Mouse (Mus musculus) midbrain, embryonic 15.5 days (tissue): ENCODE data around the gene Svip. TPM values are rescaled to one million over a fixed set of nuclear protein-coding genes. Genes with fewer than 3 reads are reported as not detected.

ENCODE experiments used
- ATAC-seq: fragments of 200-750 bp; cut with Nextera tagmentation; replicated peaks from 2 replicates; pipeline ENCODE4 v1.8.0; 2017; ENCODE audit warnings: moderate TSS enrichment
- H3K27ac ChIP-seq: fragments of 300-500 bp; sonication (generic); 2 replicates; pipeline ENCODE4 v1.5.1; 2015; ENCODE audit warnings: mild to moderate bottlenecking, inconsistent platforms
- H3K27me3 ChIP-seq: fragments of 300-500 bp; sonication (generic); replicated peaks from 2 replicates; pipeline ENCODE4 v1.6.1; 2015; ENCODE audit warnings: inconsistent platforms
- H3K36me3 ChIP-seq: fragments of 300-500 bp; sonication (generic); replicated peaks from 2 replicates; pipeline ENCODE4 v1.6.1; 2015; ENCODE audit warnings: inconsistent platforms
- H3K4me1 ChIP-seq: fragments of 300-500 bp; sonication (generic); 2 replicates; pipeline ENCODE4 v1.6.1; 2015; ENCODE audit warnings: inconsistent platforms
- H3K4me2 ChIP-seq: fragments of 300-500 bp; sonication (generic); 2 replicates; pipeline ENCODE4 v1.6.1; 2015; ENCODE audit warnings: inconsistent platforms, mild to moderate bottlenecking, moderate library complexity
- H3K4me3 ChIP-seq: fragments of 300-500 bp; sonication (generic); 2 replicates; pipeline ENCODE4 v1.5.1; 2015; ENCODE audit warnings: mild to moderate bottlenecking, inconsistent platforms
- H3K9ac ChIP-seq: fragments of 300-500 bp; sonication (generic); 2 replicates; pipeline ENCODE4 v1.6.1; 2015; ENCODE audit warnings: mild to moderate bottlenecking, inconsistent platforms
- H3K9me3 ChIP-seq: fragments of 300-500 bp; sonication (generic); 2 replicates; pipeline ENCODE4 v1.6.1; 2016; ENCODE audit warnings: inconsistent platforms
- WGBS: fragments of 180-500 bp; shearing (Covaris S2); methylation state at CpG from one replicate; pipeline ENCODE4 v1.1.7; 2015; ENCODE audit warnings: mixed read lengths; 5-methylcytosine and 5-hydroxymethylcytosine counted together
- polyA plus RNA-seq: library from polyadenylated mRNA; unstranded; fragments of >200 nt; fragmentation: Nextera tagmentation; extraction: Ambion mirVana; gene quantifications from 2 replicates; pipeline ENCODE4 v1.2.1, GENCODE M21; 2015

Svip gene
- polyA plus RNA-seq, 1 experiment from 2014 or later: 18.1 TPM

- Histone ChIP-seq H3K4me1 (no peaks in the 10 kb centered on the region), H3K27ac (no peak overlapping the region), H3K4me2 (no peak overlapping the region), H3K9ac (no peak overlapping the region), H3K27me3 (no peaks in the 10 kb centered on the region), H3K9me3 (no peaks in the 10 kb centered on the region), H3K36me3 (no peaks in the 10 kb centered on the region), H3K4me3 (no peak overlapping the region)
- WGBS: 29% methylated on average over 1 of the region's 1 CpGs
- no peak for ATAC-seq
These were observed 23.5 kb downstream of the Svip start for GRCm38 (mm10) chr7:51982303-51982702.

DNA sequence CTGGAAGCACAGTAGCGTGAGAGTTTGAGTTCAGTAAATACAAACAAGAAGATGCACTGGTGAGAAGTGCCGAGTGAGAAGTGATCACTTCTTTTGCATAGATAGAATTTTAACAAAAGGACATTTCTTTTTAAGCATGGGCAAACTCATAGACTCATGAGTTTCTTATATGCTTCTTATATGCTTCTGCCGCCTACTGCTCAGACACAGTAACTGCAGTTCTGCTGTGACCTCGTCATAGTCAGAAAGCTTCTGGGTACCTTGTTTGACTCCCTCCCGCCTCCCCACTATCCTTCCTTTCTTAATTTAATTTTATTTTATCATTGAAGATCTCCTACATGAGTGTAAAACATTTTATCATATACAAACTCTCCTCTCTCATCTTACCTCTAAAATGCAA lies 26.5 kb downstream of the Svip start:
- Histone ChIP-seq H3K36me3 (no peaks in the 10 kb centered on the region), H3K27ac (no peak overlapping the region), H3K9me3 (no peaks in the 10 kb centered on the region), H3K4me1 (peaks cover 10% of the 10 kb centered on the region), H3K4me3 (no peak overlapping the region), H3K27me3 (no peaks in the 10 kb centered on the region), H3K9ac (no peak overlapping the region), H3K4me2 (no peak overlapping the region)
- 46% methylated on average over 5 of the region's 5 CpGs for WGBS
- ATAC-seq: no peak

DNA sequence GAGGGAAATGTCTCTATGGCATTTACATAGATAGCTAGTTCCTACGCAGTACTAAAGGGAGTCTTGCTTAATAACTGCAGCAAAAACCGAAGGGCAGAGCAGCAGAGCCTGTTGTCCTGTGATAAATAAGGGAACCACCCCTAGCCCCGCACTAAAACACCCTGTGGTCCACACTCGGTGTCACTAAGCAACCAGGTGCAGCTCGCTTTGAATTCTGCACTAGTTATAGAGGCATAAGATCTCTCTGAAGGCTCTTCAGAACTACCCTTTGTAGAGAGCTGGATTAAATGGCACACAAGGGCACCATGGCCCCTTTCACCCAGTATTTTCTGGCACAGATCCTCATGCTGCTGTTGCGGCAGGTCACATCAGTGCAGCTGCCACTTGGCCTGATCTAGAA lies 30.6 kb downstream of the Svip start:
- Histone ChIP-seq H3K4me1 (peaks cover 10% of the 10 kb centered on the region), H3K4me2 (no peak overlapping the region), H3K27me3 (no peaks in the 10 kb centered on the region), H3K36me3 (no peaks in the 10 kb centered on the region), H3K4me3 (no peak overlapping the region), H3K27ac (peak overlapping the region; percentile 38; the same call in 1 of the 2 replicates), H3K9me3 (no peaks in the 10 kb centered on the region), H3K9ac (no peak overlapping the region)
- ATAC-seq: peak; percentile 60
- 43% methylated on average over 6 of the region's 6 CpGs for WGBS

DNA sequence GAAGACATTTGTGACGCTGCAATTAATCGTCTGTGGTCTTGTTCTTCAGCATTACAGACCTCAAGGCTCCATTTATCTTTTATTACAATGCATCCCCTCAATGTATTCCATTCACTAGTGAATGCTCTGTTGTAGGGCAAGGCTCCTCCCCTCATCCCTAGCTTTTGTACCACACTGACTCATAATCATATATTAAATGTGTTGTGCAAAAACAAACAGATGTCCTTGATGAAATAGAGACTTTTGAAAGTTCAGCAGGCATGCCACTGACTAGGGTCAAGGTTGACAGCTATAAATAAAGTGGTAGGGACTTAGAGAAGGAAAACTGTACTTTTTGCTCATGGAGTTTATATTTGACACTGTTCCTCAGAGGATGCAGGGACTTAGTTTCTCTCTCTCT lies 32.3 kb downstream of the Svip start:
- no peak for ATAC-seq
- Histone ChIP-seq H3K4me2 (no peak overlapping the region), H3K4me1 (peaks cover 10% of the 10 kb centered on the region), H3K36me3 (no peaks in the 10 kb centered on the region), H3K27ac (no peak overlapping the region), H3K4me3 (no peak overlapping the region), H3K27me3 (no peaks in the 10 kb centered on the region), H3K9me3 (no peaks in the 10 kb centered on the region), H3K9ac (no peak overlapping the region)
- WGBS: 76% methylated on average over 2 of the region's 2 CpGs

- no peaks in the 10 kb centered on the region for H3K27me3 ChIP-seq
- no peaks in the 10 kb centered on the region for H3K9me3 ChIP-seq
- H3K4me2 ChIP-seq: no peak overlapping the region
- H3K4me1 ChIP-seq: peaks cover 10% of the 10 kb centered on the region
- no peaks in the 10 kb centered on the region for H3K36me3 ChIP-seq
- ATAC-seq: 0 out of 2 replicates have a peak, but pooled peaks have one; percentile 41
- no peak overlapping the region for H3K4me3 ChIP-seq
- WGBS: 71% methylated on average over 5 of the region's 5 CpGs
- no peak overlapping the region for H3K9ac ChIP-seq
- H3K27ac ChIP-seq: no peak overlapping the region
These were observed 32.7 kb downstream of the Svip start for GRCm38 (mm10) chr7:51973091-51973490.

DNA sequence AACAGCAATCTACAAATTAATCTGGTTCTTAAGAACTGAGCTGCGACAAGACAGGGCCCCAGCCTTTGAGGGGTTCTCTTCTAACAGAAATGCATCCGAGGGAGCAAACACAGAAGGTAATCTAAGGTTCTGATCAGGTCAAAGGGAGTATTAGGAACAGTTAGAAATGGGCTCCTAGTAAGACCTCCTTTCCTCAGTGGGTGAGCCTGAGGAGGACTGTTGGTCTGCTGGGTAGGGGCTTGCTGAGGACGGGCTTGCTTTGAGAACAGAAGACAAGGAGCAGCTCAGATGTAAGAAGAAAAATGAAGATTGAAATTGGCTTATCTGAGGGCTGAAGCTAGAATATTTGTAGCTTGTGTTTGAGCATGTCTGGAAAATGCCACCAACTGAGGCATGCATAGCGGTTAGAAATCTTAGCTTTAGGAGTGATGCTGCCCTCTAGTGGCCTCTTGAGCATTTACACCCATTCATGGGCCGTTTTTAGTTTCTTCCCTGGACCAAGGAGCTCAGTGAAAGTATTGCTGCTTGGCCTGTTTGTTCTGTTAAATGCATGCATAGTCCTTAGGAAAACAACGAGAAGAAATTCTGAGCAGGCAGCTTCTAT lies 33.5 kb downstream of the Svip start:
- peak; percentile 75 for ATAC-seq
- peaks cover 10% of the 10 kb centered on the region for H3K4me1 ChIP-seq
- no peaks in the 10 kb centered on the region for H3K9me3 ChIP-seq
- H3K4me2 ChIP-seq: no peak overlapping the region
- no peak overlapping the region for H3K9ac ChIP-seq
- WGBS: 34% methylated on average over 6 of the region's 6 CpGs
- H3K36me3 ChIP-seq: no peaks in the 10 kb centered on the region
- no peaks in the 10 kb centered on the region for H3K27me3 ChIP-seq
- no peak overlapping the region for H3K4me3 ChIP-seq
- H3K27ac ChIP-seq: peak overlapping the region; percentile 60

DNA sequence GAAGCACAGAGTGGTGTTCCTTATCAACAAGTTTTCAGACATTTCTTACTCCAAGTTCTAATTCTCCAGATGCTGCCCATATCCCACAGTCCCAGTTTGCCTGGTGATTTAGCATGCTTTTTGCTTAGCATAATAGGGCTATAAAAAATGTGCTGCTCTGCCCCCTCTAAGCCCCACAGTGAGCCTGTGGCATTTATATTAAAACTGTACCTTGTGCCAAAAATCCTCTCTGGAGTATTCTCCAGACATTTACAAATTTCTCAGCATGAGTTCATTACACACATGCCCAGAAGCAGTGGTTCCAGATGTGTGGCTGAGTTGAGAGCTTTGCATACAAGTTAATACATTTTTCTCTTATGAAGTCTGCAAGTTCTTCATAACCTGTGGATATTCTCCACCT lies 36.4 kb downstream of the Svip start:
- Histone ChIP-seq H3K9me3 (no peaks in the 10 kb centered on the region), H3K36me3 (no peaks in the 10 kb centered on the region), H3K9ac (no peak overlapping the region), H3K4me2 (no peak overlapping the region), H3K4me1 (no peaks in the 10 kb centered on the region), H3K27ac (no peak overlapping the region), H3K4me3 (no peak overlapping the region), H3K27me3 (no peaks in the 10 kb centered on the region)
- ATAC-seq: no peak

DNA sequence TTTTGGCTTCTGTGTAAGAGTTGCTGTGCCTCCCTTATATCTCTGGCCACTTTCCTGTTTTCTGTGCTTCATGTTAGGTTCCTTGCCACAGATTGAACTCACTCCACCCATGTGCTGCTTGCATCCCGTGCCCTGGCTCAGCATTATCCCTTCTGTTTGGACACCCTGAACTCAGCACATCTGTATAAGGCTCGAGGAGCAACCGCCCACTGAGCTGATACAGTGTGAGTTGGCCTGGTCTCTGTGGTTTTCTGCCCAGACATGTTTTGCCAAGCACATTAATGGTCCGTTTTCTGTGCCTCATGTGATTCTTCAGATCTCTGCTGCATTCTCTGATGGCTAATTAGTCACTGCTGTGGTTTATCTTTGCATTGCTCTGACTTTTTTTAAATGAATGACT lies 38.2 kb downstream of the Svip start:
- ATAC-seq: no peak
- Histone ChIP-seq H3K4me3 (no peak overlapping the region), H3K9me3 (no peaks in the 10 kb centered on the region), H3K27me3 (no peaks in the 10 kb centered on the region), H3K9ac (no peak overlapping the region), H3K36me3 (no peaks in the 10 kb centered on the region), H3K4me2 (no peak overlapping the region), H3K4me1 (peaks cover 2% of the 10 kb centered on the region; the same call in 1 of the 2 replicates), H3K27ac (no peak overlapping the region)
- WGBS: 83% methylated on average over 4 of the region's 4 CpGs

GRCm38 (mm10) chr7:51964681-51965080 lies 41.1 kb downstream of the Svip start:
- H3K27me3 ChIP-seq: no peaks in the 10 kb centered on the region
- no peak overlapping the region for H3K9ac ChIP-seq
- WGBS: 91% methylated on average over 7 of the region's 7 CpGs
- peaks cover 23% of the 10 kb centered on the region for H3K4me1 ChIP-seq
- H3K4me3 ChIP-seq: no peak overlapping the region
- H3K27ac ChIP-seq: no peak overlapping the region
- H3K36me3 ChIP-seq: no peaks in the 10 kb centered on the region
- no peak overlapping the region for H3K4me2 ChIP-seq
- no peak for ATAC-seq
- no peaks in the 10 kb centered on the region for H3K9me3 ChIP-seq

DNA sequence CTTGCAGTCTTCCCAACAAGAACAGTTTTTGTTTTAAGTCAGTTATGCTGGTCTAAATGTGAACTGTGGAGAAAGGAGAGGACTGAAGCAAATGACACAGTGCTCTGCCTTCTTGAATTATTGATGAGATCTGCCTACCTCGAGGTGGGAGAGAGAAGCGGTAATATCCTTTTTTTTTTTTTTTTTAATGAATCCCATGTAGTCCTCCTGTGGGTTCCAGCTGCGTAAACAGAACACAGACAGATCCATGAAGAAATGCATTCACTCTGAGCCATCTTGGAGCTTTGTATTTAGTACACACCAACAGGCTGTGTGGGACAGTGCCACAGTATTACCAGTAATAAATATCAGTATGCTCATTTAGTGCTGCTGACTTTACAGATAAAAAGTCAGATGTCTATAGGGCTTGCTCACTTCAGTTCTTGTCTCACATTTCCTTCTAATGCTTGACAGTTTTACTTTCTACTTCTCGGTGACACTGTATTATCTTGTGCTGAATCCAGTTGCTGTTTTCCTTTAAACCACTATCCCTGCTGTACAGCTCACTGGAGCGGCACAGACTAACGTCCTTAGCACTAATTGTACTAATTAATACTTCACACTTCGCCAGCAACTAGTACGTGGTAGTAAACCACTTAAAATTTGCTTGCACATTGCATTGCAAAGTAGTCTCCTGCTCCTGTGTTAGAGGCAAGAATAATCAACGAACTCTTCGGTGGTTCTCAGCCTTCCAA lies 43.4 kb downstream of the Svip start:
- H3K4me2 ChIP-seq: no peak overlapping the region
- H3K36me3 ChIP-seq: no peaks in the 10 kb centered on the region
- H3K27me3 ChIP-seq: no peaks in the 10 kb centered on the region
- H3K27ac ChIP-seq: peak overlapping the region; percentile 67
- ATAC-seq: peak; percentile 57
- H3K9me3 ChIP-seq: no peaks in the 10 kb centered on the region
- H3K4me3 ChIP-seq: no peak overlapping the region
- WGBS: 43% methylated on average over 10 of the region's 10 CpGs
- H3K4me1 ChIP-seq: peaks cover 23% of the 10 kb centered on the region
- H3K9ac ChIP-seq: no peak overlapping the region

DNA sequence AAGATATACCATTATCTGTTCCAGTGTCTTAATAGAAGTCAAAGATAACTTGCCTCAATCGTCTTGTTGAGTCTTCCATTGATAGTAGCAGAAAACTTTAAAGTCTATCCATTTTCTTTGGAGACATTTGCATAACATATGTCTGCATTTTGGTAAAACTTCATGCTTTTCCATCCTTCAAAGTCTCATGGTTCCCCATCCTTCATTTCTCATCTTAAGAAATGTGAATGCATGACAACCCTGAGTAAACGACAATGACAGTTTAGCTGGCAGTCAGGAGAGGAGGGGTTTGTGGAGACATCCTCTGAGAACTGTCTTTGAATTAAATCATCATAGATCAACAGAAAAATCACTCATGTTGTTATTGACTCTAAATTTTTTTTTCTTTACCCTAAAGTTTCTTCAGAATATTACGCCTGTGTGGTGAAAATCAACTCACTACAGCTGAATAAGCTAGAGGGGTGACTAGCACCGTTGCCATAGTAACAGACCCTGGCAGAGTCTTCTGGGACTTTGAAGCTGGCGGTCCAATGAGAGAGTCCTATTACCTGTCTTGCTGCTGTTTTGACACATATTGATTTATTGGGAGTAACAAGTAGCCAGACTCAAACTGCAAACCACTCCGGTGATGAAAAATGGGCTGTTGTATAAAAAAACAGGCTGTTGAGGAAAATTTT lies 45.0 kb downstream of the Svip start:
- H3K9ac ChIP-seq: no peak overlapping the region
- H3K27me3 ChIP-seq: no peaks in the 10 kb centered on the region
- 37% methylated on average over 6 of the region's 6 CpGs for WGBS
- peak overlapping the region; percentile 10; the same call in 1 of the 2 replicates for H3K4me2 ChIP-seq
- peak overlapping the region; percentile 67 for H3K27ac ChIP-seq
- H3K9me3 ChIP-seq: no peaks in the 10 kb centered on the region
- H3K4me1 ChIP-seq: peaks cover 26% of the 10 kb centered on the region
- no peak overlapping the region for H3K4me3 ChIP-seq
- H3K36me3 ChIP-seq: no peaks in the 10 kb centered on the region
- ATAC-seq: peak; percentile 93

DNA sequence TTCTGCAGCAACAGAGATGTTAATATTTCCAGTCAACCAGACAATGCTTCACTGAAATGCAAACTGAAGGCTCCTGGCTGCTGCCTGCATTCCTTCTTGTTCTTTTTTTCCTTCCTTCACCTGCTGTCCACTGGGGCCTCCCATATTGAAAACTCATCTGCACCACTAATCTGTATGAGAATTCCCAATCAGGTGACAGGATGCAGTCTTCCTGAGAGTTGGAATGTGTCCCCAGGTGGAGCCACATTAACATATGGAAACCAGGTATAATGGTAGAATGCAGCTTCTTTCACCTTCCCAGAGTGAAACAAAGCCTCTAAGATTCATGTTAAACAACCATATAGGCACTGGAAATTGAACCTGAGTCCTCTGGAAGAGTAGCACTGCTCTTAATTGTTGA lies 48.1 kb downstream of the Svip start:
- no peak for ATAC-seq
- no peak overlapping the region for H3K4me2 ChIP-seq
- no peaks in the 10 kb centered on the region for H3K27me3 ChIP-seq
- no peak overlapping the region for H3K9ac ChIP-seq
- H3K27ac ChIP-seq: no peak overlapping the region
- H3K4me3 ChIP-seq: no peak overlapping the region
- H3K9me3 ChIP-seq: no peaks in the 10 kb centered on the region
- H3K36me3 ChIP-seq: no peaks in the 10 kb centered on the region
- peaks cover 42% of the 10 kb centered on the region for H3K4me1 ChIP-seq
